Mouse (Mus musculus) neural tube, embryonic 13.5 days (tissue): ENCODE data around the gene Nsmce4a. TPM values are rescaled to one million over a fixed set of nuclear protein-coding genes. Genes with fewer than 3 reads are reported as not detected.
A peak's percentile ranks its signal among the peaks of the same experiment; 100 is the strongest.

Source experiments
- ATAC-seq: fragments of 200-750 bp; cut with Nextera tagmentation; 2 replicates; pipeline ENCODE4 v1.8.0; 2017; ENCODE audit warnings: low read depth, mild to moderate bottlenecking, moderate TSS enrichment, moderate library complexity
- H3K27ac ChIP-seq: fragments of 300-500 bp; sonication (generic); replicated peaks from 2 replicates; pipeline ENCODE4 v1.5.1; 2015; ENCODE audit warnings: moderate library complexity, mild to moderate bottlenecking, inconsistent platforms
- H3K27me3 ChIP-seq: fragments of 300-500 bp; sonication (generic); 2 replicates; pipeline ENCODE4 v1.6.1; 2015; ENCODE audit warnings: mild to moderate bottlenecking, inconsistent platforms
- H3K36me3 ChIP-seq: fragments of 300-500 bp; sonication (generic); 2 replicates; pipeline ENCODE4 v1.6.1; 2015; ENCODE audit warnings: mild to moderate bottlenecking, inconsistent platforms
- H3K4me1 ChIP-seq: fragments of 300-500 bp; sonication (generic); replicated peaks from 2 replicates; pipeline ENCODE4 v1.6.1; 2015; ENCODE audit warnings: inconsistent platforms
- H3K4me2 ChIP-seq: fragments of 300-500 bp; sonication (generic); 2 replicates; pipeline ENCODE4 v1.6.1; 2015; ENCODE audit warnings: inconsistent platforms, mild to moderate bottlenecking, moderate library complexity
- H3K4me3 ChIP-seq: fragments of 300-500 bp; sonication (generic); 2 replicates; pipeline ENCODE4 v1.5.1; 2015; ENCODE audit warnings: mild to moderate bottlenecking, inconsistent platforms
- H3K9ac ChIP-seq: fragments of 300-500 bp; sonication (generic); 2 replicates; pipeline ENCODE4 v1.6.1; 2015; ENCODE audit warnings: moderate library complexity, mild to moderate bottlenecking, inconsistent platforms
- H3K9me3 ChIP-seq: fragments of 300-500 bp; sonication (generic); 2 replicates; pipeline ENCODE4 v1.6.1; 2016; ENCODE audit warnings: inconsistent platforms
- WGBS: fragments of 180-500 bp; shearing (Covaris S2); methylation state at CpG from one replicate; pipeline ENCODE4 v1.1.7; 2015; 5-methylcytosine and 5-hydroxymethylcytosine counted together
- polyA plus RNA-seq: library from polyadenylated mRNA; unstranded; fragments of >200 nt; fragmentation: Nextera tagmentation; extraction: Ambion mirVana; gene quantifications from 2 replicates; pipeline ENCODE4 v1.2.1, GENCODE M21; 2015

Nsmce4a gene
- polyA plus RNA-seq, 1 experiment from 2014 or later: 107 TPM

GRCm38 (mm10) chr7:130574211-130574991 is 1.5 kb upstream of the Nsmce4a start:
- H3K4me2 ChIP-seq: peak overlapping the region; percentile 30
- peak; percentile 94 for ATAC-seq
- no peak overlapping the region for H3K9ac ChIP-seq
- peak overlapping the region; percentile 72 for H3K27ac ChIP-seq
- no peak overlapping the region for H3K4me3 ChIP-seq
- H3K9me3 ChIP-seq: no peaks in the 10 kb centered on the region
- H3K4me1 ChIP-seq: peaks cover 15% of the 10 kb centered on the region
- no peaks in the 10 kb centered on the region for H3K36me3 ChIP-seq
- WGBS: 39% methylated on average over 13 of the region's 13 CpGs
- no peaks in the 10 kb centered on the region for H3K27me3 ChIP-seq

- H3K4me2 ChIP-seq: no peak overlapping the region
- H3K4me1 ChIP-seq: peaks cover 15% of the 10 kb centered on the region
- H3K9me3 ChIP-seq: no peaks in the 10 kb centered on the region
- no peaks in the 10 kb centered on the region for H3K27me3 ChIP-seq
- 86% methylated on average over 10 of the region's 10 CpGs for WGBS
- H3K36me3 ChIP-seq: no peaks in the 10 kb centered on the region
- no peak overlapping the region for H3K4me3 ChIP-seq
- H3K9ac ChIP-seq: no peak overlapping the region
- H3K27ac ChIP-seq: peak overlapping the region; percentile 13; the same call in 1 of the 2 replicates
- no peak for ATAC-seq
Measured at GRCm38 (mm10) chr7:130573746-130574145, 828 bp upstream of the Nsmce4a start.

GRCm38 (mm10) chr7:130570472-130570871 is 2.4 kb downstream of the Nsmce4a start:
- no peak overlapping the region for H3K4me2 ChIP-seq
- H3K9me3 ChIP-seq: no peaks in the 10 kb centered on the region
- ATAC-seq: no peak
- H3K36me3 ChIP-seq: no peaks in the 10 kb centered on the region
- no peak overlapping the region for H3K4me3 ChIP-seq
- H3K9ac ChIP-seq: no peak overlapping the region
- 0 out of 2 replicates have a peak, but pooled peaks cover 2% of the 10 kb centered on the region for H3K4me1 ChIP-seq
- H3K27ac ChIP-seq: no peak overlapping the region
- WGBS: 29% methylated on average over 7 of the region's 7 CpGs
- H3K27me3 ChIP-seq: no peaks in the 10 kb centered on the region

- Histone ChIP-seq H3K9ac (no peak overlapping the region), H3K9me3 (no peaks in the 10 kb centered on the region), H3K4me1 (0 out of 2 replicates have a peak, but pooled peaks cover 2% of the 10 kb centered on the region), H3K36me3 (no peaks in the 10 kb centered on the region), H3K4me2 (no peak overlapping the region), H3K27me3 (no peaks in the 10 kb centered on the region), H3K27ac (no peak overlapping the region), H3K4me3 (no peak overlapping the region)
- no peak for ATAC-seq
- 70% methylated on average over 9 of the region's 9 CpGs for WGBS
Measured at GRCm38 (mm10) chr7:130568783-130569436, 4.0 kb downstream of the Nsmce4a start.

GRCm38 (mm10) chr7:130564596-130564995 is 8.3 kb downstream of the Nsmce4a start:
- 78% methylated on average over 3 of the region's 3 CpGs for WGBS
- H3K4me3 ChIP-seq: no peak overlapping the region
- no peak overlapping the region for H3K27ac ChIP-seq
- no peak overlapping the region for H3K4me2 ChIP-seq
- H3K9me3 ChIP-seq: no peaks in the 10 kb centered on the region
- H3K4me1 ChIP-seq: no peaks in the 10 kb centered on the region
- no peaks in the 10 kb centered on the region for H3K36me3 ChIP-seq
- ATAC-seq: no peak
- no peaks in the 10 kb centered on the region for H3K27me3 ChIP-seq
- H3K9ac ChIP-seq: no peak overlapping the region

- Histone ChIP-seq H3K27me3 (no peaks in the 10 kb centered on the region), H3K9ac (no peak overlapping the region), H3K36me3 (no peaks in the 10 kb centered on the region), H3K4me2 (no peak overlapping the region), H3K9me3 (no peaks in the 10 kb centered on the region), H3K27ac (no peak overlapping the region), H3K4me1 (no peaks in the 10 kb centered on the region), H3K4me3 (no peak overlapping the region)
- ATAC-seq: no peak
- 70% methylated on average over 4 of the region's 4 CpGs for WGBS
Measured at GRCm38 (mm10) chr7:130563880-130564279, 9.0 kb downstream of the Nsmce4a start.

GRCm38 (mm10) chr7:130563276-130563675 is 9.6 kb downstream of the Nsmce4a start:
- Histone ChIP-seq H3K9ac (no peak overlapping the region), H3K4me1 (no peaks in the 10 kb centered on the region), H3K27ac (no peak overlapping the region), H3K36me3 (no peaks in the 10 kb centered on the region), H3K27me3 (no peaks in the 10 kb centered on the region), H3K4me2 (no peak overlapping the region), H3K9me3 (no peaks in the 10 kb centered on the region), H3K4me3 (no peak overlapping the region)
- 93% methylated on average over 4 of the region's 4 CpGs for WGBS
- ATAC-seq: no peak

GRCm38 (mm10) chr7:130560933-130561332 is 12.0 kb downstream of the Nsmce4a start:
- Histone ChIP-seq H3K27ac (no peak overlapping the region), H3K9ac (no peak overlapping the region), H3K36me3 (no peaks in the 10 kb centered on the region), H3K4me2 (no peak overlapping the region), H3K4me1 (no peaks in the 10 kb centered on the region), H3K27me3 (no peaks in the 10 kb centered on the region), H3K9me3 (no peaks in the 10 kb centered on the region), H3K4me3 (no peak overlapping the region)
- no peak for ATAC-seq
- WGBS: 100% methylated on average over 1 of the region's 1 CpGs

GRCm38 (mm10) chr7:130558592-130558991 is 14.3 kb downstream of the Nsmce4a start:
- H3K27me3 ChIP-seq: no peaks in the 10 kb centered on the region
- no peaks in the 10 kb centered on the region for H3K36me3 ChIP-seq
- H3K27ac ChIP-seq: no peak overlapping the region
- ATAC-seq: no peak
- H3K4me1 ChIP-seq: no peaks in the 10 kb centered on the region
- WGBS: 83% methylated on average over 4 of the region's 4 CpGs
- no peaks in the 10 kb centered on the region for H3K9me3 ChIP-seq
- no peak overlapping the region for H3K4me3 ChIP-seq
- no peak overlapping the region for H3K9ac ChIP-seq
- H3K4me2 ChIP-seq: no peak overlapping the region

GRCm38 (mm10) chr7:130555597-130555996 is 17.3 kb downstream of the Nsmce4a start:
- no peak overlapping the region for H3K27ac ChIP-seq
- ATAC-seq: no peak
- H3K4me2 ChIP-seq: no peak overlapping the region
- no peak overlapping the region for H3K9ac ChIP-seq
- no peaks in the 10 kb centered on the region for H3K4me1 ChIP-seq
- no peaks in the 10 kb centered on the region for H3K27me3 ChIP-seq
- WGBS: 63% methylated on average over 5 of the region's 5 CpGs
- H3K9me3 ChIP-seq: no peaks in the 10 kb centered on the region
- H3K36me3 ChIP-seq: no peaks in the 10 kb centered on the region
- no peak overlapping the region for H3K4me3 ChIP-seq

GRCm38 (mm10) chr7:130553321-130553720 is 19.6 kb downstream of the Nsmce4a start:
- Histone ChIP-seq H3K4me3 (no peak overlapping the region), H3K27me3 (no peaks in the 10 kb centered on the region), H3K27ac (no peak overlapping the region), H3K9ac (no peak overlapping the region), H3K4me2 (no peak overlapping the region), H3K36me3 (no peaks in the 10 kb centered on the region), H3K9me3 (no peaks in the 10 kb centered on the region), H3K4me1 (no peaks in the 10 kb centered on the region)
- 71% methylated on average over 4 of the region's 4 CpGs for WGBS
- ATAC-seq: no peak

- no peaks in the 10 kb centered on the region for H3K36me3 ChIP-seq
- no peak overlapping the region for H3K9ac ChIP-seq
- 54% methylated on average over 5 of the region's 5 CpGs for WGBS
Measured at GRCm38 (mm10) chr7:130552780-130553179, 20.1 kb downstream of the Nsmce4a start.

More at GRCm38 (mm10) chr7:130552780-130553179, 20.1 kb downstream of the Nsmce4a start:
- no peak overlapping the region for H3K4me3 ChIP-seq
- H3K4me1 ChIP-seq: no peaks in the 10 kb centered on the region
- no peaks in the 10 kb centered on the region for H3K27me3 ChIP-seq
- H3K27ac ChIP-seq: no peak overlapping the region
- ATAC-seq: no peak
- no peaks in the 10 kb centered on the region for H3K9me3 ChIP-seq
- no peak overlapping the region for H3K4me2 ChIP-seq
